ENCODE assay signal across 8 mouse cellular contexts in the genomic region with DNA sequence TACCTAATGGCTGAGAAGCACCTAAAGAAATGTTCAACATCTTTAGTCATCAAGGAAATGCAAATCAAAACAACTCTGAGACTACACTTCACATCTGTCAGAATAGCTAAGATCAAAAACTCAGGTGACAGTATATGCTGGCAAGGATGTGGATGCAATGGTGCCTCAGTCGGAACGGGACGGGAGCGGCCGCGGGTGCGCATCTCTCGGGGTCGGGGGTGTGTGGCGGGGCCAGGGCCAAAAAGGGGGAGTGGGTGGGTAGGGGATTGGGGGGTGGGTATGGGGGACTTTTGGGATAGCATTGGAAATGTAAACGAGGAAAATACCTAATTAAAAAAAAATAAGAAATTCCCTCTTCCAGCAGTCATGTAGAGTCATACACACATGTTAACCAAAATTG.
A peak's percentile ranks its signal among the peaks of the same experiment; 100 is the strongest.
DNase-seq lines count a peak whose midpoint lies in the region.
"Not testable (repeated sequence)": the region's sequence is repeated elsewhere in the genome, so short reads cannot be mapped to it uniquely, and the experiment has no call there.

No protein-coding gene starts in this region.

- not testable (repeated sequence) for H3K36me3 ChIP-seq in hindbrain, embryonic 10.5 days

- H3K27me3 ChIP-seq in hindbrain, embryonic 10.5 days (ENCODE audit: insufficient read depth, poor library complexity, severe bottlenecking) = not testable (repeated sequence)

- H3K4me1 ChIP-seq in hindbrain, embryonic 10.5 days (replicated peaks) = not testable (repeated sequence)

- DNase-seq in WW6 (ENCODE audit: low read depth, low spot score) = peak; percentile 95
- DNase-seq in cerebellum, adult 9-11 months = peak; percentile 32
- peak; percentile 5 to 15 for DNase-seq in frontal cortex, postnatal 25 days (ENCODE audit: low spot score in 2 of 2)
- peak; percentile 93 for DNase-seq in hindbrain, embryonic 10.5 days (ENCODE audit: low spot score)
- peak; percentile 14 to 17 for DNase-seq in layer of hippocampus, postnatal 14 days (ENCODE audit: low spot score in 2 of 2)
- DNase-seq in lung, postnatal 25 days (ENCODE audit: low spot score) = peak; percentile 44
- DNase-seq in right cerebral cortex, postnatal 10 days (ENCODE audit: low spot score in 2 of 2) = peak; percentile 66 to 90
- DNase-seq in urinary bladder, adult 2 months (ENCODE audit: low spot score) = peak; percentile 94

- not testable (repeated sequence) for H3K4me3 ChIP-seq in hindbrain, embryonic 10.5 days

- not testable (repeated sequence) for H3K9me3 ChIP-seq in hindbrain, embryonic 10.5 days

- WGBS in hindbrain, embryonic 10.5 days = 59% methylated on average over 11 of the region's 11 CpGs

- not testable (repeated sequence) for H3K27ac ChIP-seq in hindbrain, embryonic 10.5 days

Comparison
In these comparisons a context has a peak if more than half of its experiments do, and no peak if none do; other contexts are left out.
1. DNase-seq: peak in every context shown above with its lines; median percentile 95 in WW6; 94 in urinary bladder, adult 2 months; 93 in hindbrain, embryonic 10.5 days; 78 in right cerebral cortex, postnatal 10 days; 44 in lung, postnatal 25 days; 32 in cerebellum, adult 9-11 months; 16 in layer of hippocampus, postnatal 14 days; 10 in frontal cortex, postnatal 25 days.